Mouse (Mus musculus) ES-Bruce4 (cell line): ENCODE measurements at regions not wholly inside any gene's neighbourhood (a gene's known extent, or its start where the extent isn't known, plus 50 kb on each side); places are given as distances from the start of the nearest gene placed in this dataset.

ENCODE experiments used
- H3K27ac ChIP-seq: 2 replicates; pipeline ENCODE4 v1.5.1; 2012; ENCODE audit warnings: low read length, inconsistent platforms; ENCODE audit not compliant: insufficient read depth
- H3K27me3 ChIP-seq: 2 replicates; pipeline ENCODE4 v1.6.1; 2012; ENCODE audit warnings: mild to moderate bottlenecking, low read length, inconsistent platforms; ENCODE audit not compliant: control insufficient read depth, poor library complexity, insufficient read depth, severe bottlenecking
- H3K36me3 ChIP-seq: 2 replicates; pipeline ENCODE4 v1.6.1; 2012; ENCODE audit warnings: inconsistent platforms, mild to moderate bottlenecking, low read length, moderate library complexity; ENCODE audit not compliant: control insufficient read depth, poor library complexity, insufficient read depth, severe bottlenecking
- H3K4me1 ChIP-seq: one replicate; pipeline ENCODE4 v1.8.1; 2011; ENCODE audit warnings: low read length; ENCODE audit not compliant: control insufficient read depth, insufficient read depth
- H3K4me3 ChIP-seq: 2 replicates; pipeline ENCODE4 v1.5.1; 2011; ENCODE audit warnings: low read depth, mild to moderate bottlenecking, low read length
- H3K9ac ChIP-seq: 2 replicates; pipeline ENCODE4 v1.6.1; 2012; ENCODE audit warnings: low read depth, mild to moderate bottlenecking, inconsistent platforms; ENCODE audit not compliant: poor library complexity, severe bottlenecking
- H3K9me3 ChIP-seq: replicated peaks from 2 replicates; pipeline ENCODE4 v1.6.1; 2012; ENCODE audit warnings: mild to moderate bottlenecking, low read length, inconsistent platforms; ENCODE audit not compliant: control insufficient read depth, poor library complexity, insufficient read depth, severe bottlenecking
- CTCF ChIP-seq: IDR thresholded peaks from one replicate; pipeline ENCODE4 v1.8.1; 2011; ENCODE audit warnings: low read depth, low read length
- EP300 ChIP-seq: IDR thresholded peaks from 2 replicates; pipeline ENCODE4 v1.6.1; 2011; ENCODE audit warnings: low read depth, low read length; ENCODE audit not compliant: insufficient read depth
- POLR2A ChIP-seq: IDR thresholded peaks from one replicate; pipeline ENCODE4 v1.8.1; 2011; ENCODE audit warnings: low read length; ENCODE audit not compliant: insufficient read depth

DNA sequence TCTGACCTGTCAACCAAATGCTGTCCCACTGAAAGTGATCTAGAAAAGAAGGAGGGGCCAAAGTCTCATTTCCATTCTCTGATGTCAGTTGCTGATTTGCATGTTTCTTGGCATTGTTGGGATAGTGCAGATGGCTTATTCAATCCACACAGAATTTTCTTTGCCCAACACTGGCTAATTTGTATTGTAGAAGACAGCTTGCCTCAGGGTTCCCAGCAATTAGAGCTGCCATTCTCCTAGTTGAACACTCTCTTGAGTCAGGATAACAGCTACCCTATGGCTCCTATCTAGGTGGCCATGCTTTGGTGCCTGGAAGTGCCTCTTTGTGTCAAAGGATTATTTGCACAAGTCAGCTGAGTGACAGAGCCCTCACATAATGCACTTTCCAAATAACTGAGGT is 569.0 kb downstream of the Lrriq3 start:
- H3K9ac ChIP-seq = no peak overlapping the region
- H3K36me3 ChIP-seq = no peaks in the 10 kb centered on the region
- no peaks in the 10 kb centered on the region for H3K9me3 ChIP-seq
- no peaks in the 10 kb centered on the region for H3K4me1 ChIP-seq
- TF ChIP-seq CTCF (no peak), POLR2A (no peak), EP300 (no peak)
- H3K27ac ChIP-seq = no peak overlapping the region
- H3K4me3 ChIP-seq = no peak overlapping the region
- no peaks in the 10 kb centered on the region for H3K27me3 ChIP-seq

DNA sequence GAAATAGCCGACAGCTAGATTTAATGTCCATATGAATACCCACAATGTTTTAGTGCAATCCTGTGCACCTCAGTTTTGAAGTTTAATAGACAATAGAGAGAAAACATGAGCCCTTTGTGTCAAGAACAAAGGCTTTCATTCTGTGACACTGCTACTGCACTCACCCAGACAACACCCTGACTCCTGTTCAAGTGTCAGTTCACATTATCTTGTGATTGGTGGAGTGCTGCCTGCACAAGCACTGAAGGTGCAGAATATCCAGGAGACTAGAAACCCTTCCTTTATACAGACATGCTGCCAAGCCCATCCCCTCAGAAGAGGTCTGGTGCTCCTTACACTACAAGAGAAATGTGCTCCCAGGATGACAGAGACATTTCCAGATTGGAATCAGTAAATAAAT is 579.3 kb downstream of the Lrriq3 start:
- no peak for TF ChIP-seq CTCF
- TF ChIP-seq POLR2A = no peak
- no peak for TF ChIP-seq EP300
- no peaks in the 10 kb centered on the region for H3K36me3 ChIP-seq
- H3K27me3 ChIP-seq = no peaks in the 10 kb centered on the region
- no peak overlapping the region for H3K9ac ChIP-seq
- no peaks in the 10 kb centered on the region for H3K9me3 ChIP-seq
- no peak overlapping the region for H3K27ac ChIP-seq
- H3K4me1 ChIP-seq = no peaks in the 10 kb centered on the region
- H3K4me3 ChIP-seq = no peak overlapping the region

DNA sequence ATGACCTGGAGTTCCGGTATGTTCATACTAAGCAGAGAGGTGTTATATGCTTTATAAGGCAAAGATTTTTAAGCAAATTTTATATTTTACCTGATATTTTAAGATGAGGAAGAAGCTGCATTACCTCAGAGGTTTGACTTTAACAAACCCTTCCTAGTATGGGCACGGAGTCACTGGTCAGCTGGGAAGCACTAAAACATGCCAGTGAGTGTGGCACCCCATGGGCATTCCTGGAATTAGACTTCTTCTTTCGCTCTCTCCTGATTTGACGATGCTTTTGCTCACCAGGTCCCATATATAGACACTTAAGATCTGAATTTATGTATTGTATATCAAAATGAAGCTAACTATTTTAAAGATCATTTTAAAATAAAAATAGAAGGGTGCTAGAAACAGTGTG is 587.0 kb downstream of the Lrriq3 start:
- no peak overlapping the region for H3K4me3 ChIP-seq

DNA sequence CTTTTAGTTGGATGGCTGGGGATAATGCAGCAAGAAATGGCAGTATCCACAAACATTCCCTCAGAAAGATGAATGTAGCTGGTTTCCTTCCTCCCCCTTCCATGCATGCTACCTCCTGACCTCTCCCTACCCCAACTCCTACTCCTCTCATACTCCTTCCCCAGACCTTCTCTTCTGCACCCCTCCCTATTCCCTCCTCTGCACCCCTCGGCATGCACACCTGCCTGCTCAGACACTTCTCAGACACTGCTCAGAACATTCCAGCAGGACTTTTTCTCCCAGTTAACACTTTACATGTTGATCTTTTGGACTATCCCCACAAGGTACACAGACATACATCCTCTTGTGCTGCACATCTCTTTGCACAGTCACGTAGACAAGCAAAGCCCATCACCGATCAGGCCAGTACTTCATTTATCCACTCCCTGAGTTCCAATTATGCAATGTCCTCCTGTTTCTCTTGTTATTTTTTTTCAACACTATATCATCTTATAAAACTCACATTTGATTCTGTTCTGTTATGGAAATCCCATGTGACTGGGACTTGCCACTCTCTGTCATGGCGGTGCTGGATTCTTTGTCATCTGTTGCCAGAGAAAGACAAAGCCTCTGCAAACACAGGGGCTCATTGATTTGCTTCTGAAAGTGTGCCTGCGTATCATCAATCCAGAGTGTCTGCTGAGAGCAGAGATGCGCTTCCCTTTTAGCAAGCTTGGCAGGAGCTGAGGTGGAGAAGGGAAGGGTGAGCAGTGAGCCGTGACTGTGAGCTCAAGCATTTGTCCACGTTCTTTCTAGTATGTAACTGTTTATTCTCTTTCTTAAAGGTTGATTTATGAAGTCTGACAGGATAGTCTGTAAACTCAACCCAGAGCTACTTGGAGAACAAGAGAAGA is 589.9 kb downstream of the Lrriq3 start:
- H3K36me3 ChIP-seq = no peaks in the 10 kb centered on the region
- no peaks in the 10 kb centered on the region for H3K4me1 ChIP-seq
- H3K27ac ChIP-seq = no peak overlapping the region
- H3K9ac ChIP-seq = no peak overlapping the region
- TF ChIP-seq EP300 (no peak), CTCF (no peak), POLR2A (no peak)
- no peak overlapping the region for H3K4me3 ChIP-seq
- no peaks in the 10 kb centered on the region for H3K9me3 ChIP-seq
- no peaks in the 10 kb centered on the region for H3K27me3 ChIP-seq

More for the DNA sequence above, 587.0 kb downstream of the Lrriq3 start:
- Histone ChIP-seq H3K4me1 (no peaks in the 10 kb centered on the region), H3K27me3 (no peaks in the 10 kb centered on the region), H3K36me3 (no peaks in the 10 kb centered on the region), H3K9ac (no peak overlapping the region), H3K27ac (no peak overlapping the region), H3K9me3 (no peaks in the 10 kb centered on the region)
- TF ChIP-seq POLR2A (no peak), CTCF (no peak)

DNA sequence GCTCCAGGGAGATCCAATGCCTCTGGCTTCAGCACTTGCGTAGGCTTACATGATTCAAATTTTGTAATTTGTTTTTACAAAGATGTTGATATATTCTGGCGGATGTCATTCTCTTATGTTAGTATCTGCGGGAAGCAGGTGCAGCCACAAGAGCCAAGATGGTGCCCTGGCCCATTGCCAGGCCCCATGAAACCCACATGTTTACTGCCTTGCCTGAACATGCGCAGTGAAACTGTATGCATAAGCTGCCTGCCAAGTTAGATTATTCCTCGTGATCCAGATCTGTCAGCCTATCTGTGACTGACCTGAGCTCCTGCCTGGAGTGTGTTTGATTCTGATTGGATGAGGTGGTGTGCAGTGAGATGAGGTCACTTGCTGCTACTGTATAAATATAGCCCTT is 595.1 kb downstream of the Lrriq3 start:
- no peak overlapping the region for H3K27ac ChIP-seq
- no peaks in the 10 kb centered on the region for H3K9me3 ChIP-seq
- H3K4me1 ChIP-seq = no peaks in the 10 kb centered on the region
- no peak overlapping the region for H3K9ac ChIP-seq
- TF ChIP-seq POLR2A (no peak), CTCF (no peak), EP300 (no peak)
- H3K27me3 ChIP-seq = no peaks in the 10 kb centered on the region
- no peak overlapping the region for H3K4me3 ChIP-seq
- no peaks in the 10 kb centered on the region for H3K36me3 ChIP-seq

DNA sequence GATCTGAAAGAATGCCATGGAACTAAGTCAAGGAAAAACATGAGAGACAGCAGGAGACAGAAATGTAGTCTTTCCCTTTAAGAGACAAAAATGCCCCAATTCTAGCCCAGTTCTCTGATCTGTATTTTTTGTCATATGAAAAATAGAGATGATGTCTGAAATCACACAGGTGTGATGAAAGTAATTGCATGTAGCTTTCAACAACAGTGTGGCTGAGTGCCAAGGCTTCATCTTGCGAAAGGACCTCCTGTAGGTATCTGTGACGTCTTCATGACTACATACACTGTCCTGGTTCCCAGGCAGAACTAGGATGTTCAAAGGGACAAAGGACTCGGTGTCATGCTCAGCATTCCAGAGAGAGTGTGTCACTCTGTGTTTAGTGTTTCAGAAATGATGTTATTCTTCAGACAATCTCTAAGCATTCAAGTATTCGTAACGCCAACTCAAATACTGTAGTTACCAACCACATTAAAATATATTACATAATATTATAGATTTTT is 629.8 kb downstream of the Lrriq3 start:
- no peaks in the 10 kb centered on the region for H3K9me3 ChIP-seq

More for the DNA sequence above, 629.8 kb downstream of the Lrriq3 start:
- no peaks in the 10 kb centered on the region for H3K4me1 ChIP-seq
- H3K27me3 ChIP-seq = no peaks in the 10 kb centered on the region
- H3K4me3 ChIP-seq = no peak overlapping the region
- TF ChIP-seq EP300 (no peak), POLR2A (no peak), CTCF (no peak)
- H3K27ac ChIP-seq = no peak overlapping the region
- no peak overlapping the region for H3K9ac ChIP-seq
- no peaks in the 10 kb centered on the region for H3K36me3 ChIP-seq
